Mouse (Mus musculus): Measurements from ENCODE around the gene Igsf3. TPM values are rescaled to one million over a fixed set of nuclear protein-coding genes. Genes with fewer than 3 reads are reported as not detected.

Igsf3 gene
- total and polyA plus RNA-seq, 3 experiments: not detected

DNA sequence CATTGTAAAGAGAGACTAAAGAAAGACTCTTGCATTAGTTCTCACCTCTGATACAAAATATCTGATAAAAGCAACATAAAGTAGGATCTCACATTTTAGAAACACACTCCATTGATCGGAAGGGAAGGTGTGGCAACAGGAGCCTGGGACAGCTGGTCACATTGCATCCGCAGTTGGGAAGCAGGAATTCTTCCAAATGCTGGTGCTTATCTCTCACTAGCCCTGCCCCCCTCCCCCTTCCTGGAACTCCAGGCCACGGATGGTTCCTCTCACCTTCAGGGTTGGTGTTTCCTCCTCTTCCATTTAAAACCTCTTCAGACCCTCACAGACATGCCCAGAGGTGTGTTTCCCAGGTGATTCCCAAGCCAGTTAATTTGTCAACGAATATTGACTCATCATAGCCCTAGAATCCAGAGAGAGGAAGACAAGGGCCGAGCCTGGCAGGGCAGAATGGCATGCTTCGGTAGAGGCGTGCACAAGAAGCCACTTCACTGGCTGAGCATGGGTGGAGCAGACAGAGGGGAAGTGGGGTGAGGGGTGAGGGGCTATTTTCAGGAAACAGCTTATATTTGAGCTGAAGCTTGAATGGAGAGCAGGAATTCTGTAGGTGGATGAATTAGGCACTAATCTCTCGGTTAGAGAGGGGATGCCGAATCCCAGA, 28.3 kb upstream of the Igsf3 start:
- H3K27me3 ChIP-seq (ENCODE audit: control insufficient read depth in 1 of 2, insufficient read depth in 2 of 2, low read length in 2 of 2): no peaks in the 10 kb centered on the region
- TF ChIP-seq RCOR1 (IDR thresholded peaks at IDR 0.05; ENCODE audit: low read depth, low read length) (no peak), ZMIZ1 (IDR thresholded peaks at IDR 0.05; ENCODE audit: low read depth, low read length) (no peak), UBTF (IDR thresholded peaks at IDR 0.05; ENCODE audit: borderline replicate concordance, insufficient read depth, low read depth, low read length) (no peak), CTCF (IDR thresholded peaks at IDR 0.05 in 2 of 3, conservative IDR thresholded peaks at IDR 0.05 in 1 of 3; ENCODE audit: control insufficient read depth in 1 of 3, insufficient read depth in 1 of 3, low read depth in 2 of 3, low read length in 3 of 3, poor library complexity in 1 of 3, severe bottlenecking in 1 of 3) (no peak), SMC3 (IDR thresholded peaks at IDR 0.05; ENCODE audit: low read depth, low read length) (no peak), JUND (IDR thresholded peaks at IDR 0.05; ENCODE audit: low read depth, low read length) (no peak), ZC3H11A (IDR thresholded peaks at IDR 0.05; ENCODE audit: low read depth, low read length) (no peak), NRF1 (IDR thresholded peaks at IDR 0.05; ENCODE audit: insufficient read depth, low read depth, low read length, poor library complexity, severe bottlenecking) (no peak), USF1 (IDR thresholded peaks at IDR 0.05; ENCODE audit: low read depth, low read length) (no peak), MAZ (IDR thresholded peaks at IDR 0.05; ENCODE audit: low read depth, low read length) (no peak), BHLHE40 (IDR thresholded peaks at IDR 0.05; ENCODE audit: borderline replicate concordance, low read depth, low read length) (no peak), EP300 (IDR thresholded peaks at IDR 0.05; ENCODE audit: low read depth in 1 of 2, low read length in 2 of 2) (no peak), SIN3A (IDR thresholded peaks at IDR 0.05; ENCODE audit: low read length) (no peak), GATA1 (IDR thresholded peaks at IDR 0.05; ENCODE audit: low read depth, low read length) (no peak)
- no peaks in the 10 kb centered on the region for H3K9me3 ChIP-seq (replicated peaks; ENCODE audit: insufficient read depth, low read length)
- no peak overlapping the region for H3K27ac ChIP-seq (ENCODE audit: control insufficient read depth, low read depth, low read length)
- no peaks in the 10 kb centered on the region for H3K79me2 ChIP-seq (ENCODE audit: control insufficient read depth, insufficient read depth, low read length, poor library complexity)
- no peak for DNase-seq (ENCODE audit: low read depth, low spot score)
- no peaks in the 10 kb centered on the region for H3K36me3 ChIP-seq (ENCODE audit: control insufficient read depth in 1 of 2, insufficient read depth in 2 of 2, low read length in 2 of 2)
- H3K4me1 ChIP-seq (ENCODE audit: control insufficient read depth in 1 of 2, insufficient read depth in 2 of 2, low read length in 2 of 2): no peaks in the 10 kb centered on the region
- no peak overlapping the region for H3K4me3 ChIP-seq (ENCODE audit: control insufficient read depth in 1 of 2, insufficient read depth in 1 of 2, low read depth in 2 of 2, low read length in 2 of 2)
- H3K9ac ChIP-seq (ENCODE audit: control insufficient read depth, low read depth, low read length, poor library complexity, severe bottlenecking): no peak overlapping the region

DNA sequence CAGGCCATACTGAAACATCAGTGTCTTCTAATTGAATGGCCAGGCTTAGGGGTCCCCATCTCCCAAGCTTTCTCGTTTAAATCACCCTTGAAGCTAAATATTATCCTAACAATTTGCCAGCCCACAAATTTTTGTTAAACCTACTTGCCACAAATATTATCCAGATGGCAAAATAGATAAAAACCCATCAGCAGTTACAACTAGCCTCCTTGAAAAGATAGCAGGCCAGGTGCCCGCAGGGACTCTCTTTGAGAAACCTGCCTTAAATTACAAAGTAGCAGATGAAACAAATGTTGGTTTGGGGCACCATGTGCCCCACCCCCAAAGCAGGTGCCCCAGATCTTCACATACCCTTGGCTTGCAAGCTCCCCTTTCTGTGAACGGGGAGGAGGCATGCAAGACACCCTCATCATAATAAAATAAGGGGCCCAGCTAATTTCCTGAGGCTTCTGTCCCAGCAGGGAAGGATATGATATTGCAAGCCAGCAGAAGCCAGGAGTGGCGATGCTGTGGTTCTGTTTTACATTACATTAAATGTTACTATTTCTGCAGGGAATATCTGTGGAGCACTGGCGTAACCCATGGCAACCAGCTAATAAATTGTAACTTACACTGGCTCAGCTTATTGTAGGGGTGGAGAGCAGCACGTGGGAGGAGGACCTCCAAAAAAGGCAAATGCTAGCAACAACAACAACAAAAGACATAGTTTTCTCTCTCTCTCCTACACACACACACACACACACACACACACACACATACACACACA, 27.2 kb upstream of the Igsf3 start:
- Histone ChIP-seq H3K79me2 (ENCODE audit: control insufficient read depth, insufficient read depth, low read length, poor library complexity) (no peaks in the 10 kb centered on the region), H3K4me1 (ENCODE audit: control insufficient read depth in 1 of 2, insufficient read depth in 2 of 2, low read length in 2 of 2) (no peaks in the 10 kb centered on the region), H3K27me3 (ENCODE audit: control insufficient read depth in 1 of 2, insufficient read depth in 2 of 2, low read length in 2 of 2) (no peaks in the 10 kb centered on the region), H3K9me3 (replicated peaks; ENCODE audit: insufficient read depth, low read length) (no peaks in the 10 kb centered on the region), H3K27ac (ENCODE audit: control insufficient read depth, low read depth, low read length) (no peak overlapping the region), H3K4me3 (ENCODE audit: control insufficient read depth in 1 of 2, insufficient read depth in 1 of 2, low read depth in 2 of 2, low read length in 2 of 2) (no peak overlapping the region), H3K9ac (ENCODE audit: control insufficient read depth, low read depth, low read length, poor library complexity, severe bottlenecking) (no peak overlapping the region), H3K36me3 (ENCODE audit: control insufficient read depth in 1 of 2, insufficient read depth in 2 of 2, low read length in 2 of 2) (no peaks in the 10 kb centered on the region)
- no peak for DNase-seq (ENCODE audit: low read depth, low spot score)
- no peak for TF ChIP-seq ZNF384 (IDR thresholded peaks at IDR 0.05; ENCODE audit: low read depth, low read length)
- TF ChIP-seq ETS1 (IDR thresholded peaks at IDR 0.05; ENCODE audit: low read depth, low read length): no peak
- no peak for TF ChIP-seq SIN3A (IDR thresholded peaks at IDR 0.05; ENCODE audit: low read length)
- no peak for TF ChIP-seq EP300 (IDR thresholded peaks at IDR 0.05; ENCODE audit: low read depth in 1 of 2, low read length in 2 of 2)
- TF ChIP-seq CHD1 (IDR thresholded peaks at IDR 0.05; ENCODE audit: low read depth, low read length): no peak
- TF ChIP-seq SMC3 (IDR thresholded peaks at IDR 0.05; ENCODE audit: low read depth, low read length): no peak
- no peak for TF ChIP-seq NELFE (IDR thresholded peaks at IDR 0.05; ENCODE audit: low read depth, low read length)
- TF ChIP-seq GABPA (IDR thresholded peaks at IDR 0.05; ENCODE audit: low read depth, low read length): no peak
- no peak for TF ChIP-seq TCF12 (IDR thresholded peaks at IDR 0.05; ENCODE audit: low read depth, low read length)
- TF ChIP-seq USF1 (IDR thresholded peaks at IDR 0.05; ENCODE audit: low read depth, low read length): no peak
- TF ChIP-seq MXI1 (IDR thresholded peaks at IDR 0.05; ENCODE audit: low read depth, low read length): no peak
- no peak for TF ChIP-seq JUND (IDR thresholded peaks at IDR 0.05; ENCODE audit: low read depth, low read length)
- TF ChIP-seq MYC (IDR thresholded peaks at IDR 0.05; ENCODE audit: low read depth, low read length): no peak
- no peak for TF ChIP-seq CHD2 (IDR thresholded peaks at IDR 0.05; ENCODE audit: low read length)
- no peak for TF ChIP-seq POLR2AphosphoS2 (IDR thresholded peaks at IDR 0.05; ENCODE audit: low read length)
- no peak for TF ChIP-seq UBTF (IDR thresholded peaks at IDR 0.05; ENCODE audit: borderline replicate concordance, insufficient read depth, low read depth, low read length)
- no peak for TF ChIP-seq MYB (IDR thresholded peaks at IDR 0.05; ENCODE audit: low read depth, low read length)
- TF ChIP-seq TBP (IDR thresholded peaks at IDR 0.05; ENCODE audit: low read depth, low read length): no peak
